Mouse (Mus musculus) megakaryocyte, embryonic 14.5 days (primary cell): Measurements from ENCODE around the gene Cry2.

ENCODE experiments used
- FLI1 ChIP-seq: IDR thresholded peaks from 2 replicates; pipeline ENCODE4 v1.6.1; 2012; ENCODE audit warnings: low read length, inconsistent platforms, mixed read lengths
- GATA1 ChIP-seq: IDR thresholded peaks from 3 replicates; pipeline ENCODE4 v1.6.1; 2012; ENCODE audit warnings: mixed read lengths, low read length, inconsistent platforms, borderline replicate concordance

DNA sequence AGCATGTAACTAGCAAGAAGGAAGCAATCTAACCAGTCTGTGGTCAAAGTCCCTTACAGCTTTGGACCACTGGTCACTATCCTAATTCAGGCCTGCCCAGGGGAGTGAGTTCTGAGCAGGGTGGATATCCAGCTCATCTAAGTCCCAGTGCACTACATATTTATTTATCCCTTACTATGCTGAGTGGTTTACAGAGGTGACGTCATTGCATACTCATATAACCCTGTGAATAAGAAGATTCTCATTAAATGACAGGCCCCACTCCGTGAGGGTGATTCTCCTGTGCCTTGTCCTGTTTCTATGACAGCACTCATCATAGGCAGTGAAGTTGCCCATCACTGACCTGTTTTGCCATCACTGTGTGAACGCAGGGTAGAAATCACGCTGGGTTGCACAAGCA lies 8.5 kb downstream of the Cry2 start:
- no peak for TF ChIP-seq GATA1
- no peak for TF ChIP-seq FLI1
